Comparison of ENCODE assay signal across 19 mouse cellular contexts in the genomic region with DNA sequence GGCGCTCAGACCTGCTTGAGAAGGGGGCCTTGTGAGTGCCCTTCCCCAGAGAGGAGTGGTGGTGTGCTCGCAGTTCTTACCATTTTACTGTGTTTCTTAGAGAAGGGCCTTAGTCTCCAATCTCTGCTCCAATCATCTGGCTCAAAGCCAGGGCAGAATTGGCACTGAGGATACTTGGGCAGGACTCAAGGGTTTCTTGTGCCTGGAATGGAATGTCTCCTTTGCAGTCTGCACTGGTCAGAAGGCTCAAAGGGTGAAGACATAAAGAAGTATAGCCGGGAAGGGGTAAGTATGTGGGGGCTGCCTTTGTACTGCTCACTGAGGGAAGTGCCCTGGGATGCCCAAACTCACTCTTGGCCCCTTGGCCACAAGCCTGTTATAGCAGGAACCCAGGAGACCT. TPM values are rescaled to one million over a fixed set of nuclear protein-coding genes. Genes with fewer than 3 reads are reported as not detected.
DNase-seq lines count a peak whose midpoint lies in the region; ATAC-seq lines count a peak whose summit lies in the region.
"Had no signal": no experiment of that assay in that cellular context is flagged by ENCODE, and none has a peak within 500 bp of the region (broad histone marks: within the 10 kb centered on the region; RNA-seq: fewer than 3 reads in every experiment).

No protein-coding gene starts in this region.

- 53% methylated on average over 3 of the region's 3 CpGs for WGBS in lung, embryonic 15.5 days
- 87% methylated on average over 3 of the region's 3 CpGs for WGBS in forebrain, embryonic 10.5 days

- H3K9me3 ChIP-seq in lung, embryonic 15.5 days: no peaks in the 10 kb centered on the region
- H3K9me3 ChIP-seq in forebrain, embryonic 10.5 days: no peaks in the 10 kb centered on the region
- H3K9me3 ChIP-seq: neural tube, embryonic 15.5 days; stomach, embryonic 15.5 days had no signal

- H3K4me2 ChIP-seq in lung, embryonic 15.5 days: no peak overlapping the region
- H3K4me2 ChIP-seq: heart, embryonic 11.5 days; neural tube, embryonic 15.5 days; stomach, embryonic 15.5 days had no signal

- peak overlapping the region; percentile 89 for H3K27ac ChIP-seq in lung, embryonic 15.5 days
- H3K27ac ChIP-seq in forebrain, embryonic 10.5 days: no peak overlapping the region
- H3K27ac ChIP-seq: left cerebral cortex, adult 2 months; neural tube, embryonic 15.5 days; stomach, embryonic 15.5 days had no signal

- no peak overlapping the region for H3K4me3 ChIP-seq in lung, embryonic 15.5 days
- no peak overlapping the region for H3K4me3 ChIP-seq in forebrain, embryonic 10.5 days
- H3K4me3 ChIP-seq: erythroblast, embryonic 14.5 days; left cerebral cortex, adult 2 months; neural tube, embryonic 15.5 days; stomach, embryonic 15.5 days had no signal

- peak; percentile 50; the same call in 1 of the 2 replicates for ATAC-seq in lung, embryonic 15.5 days (ENCODE audit: borderline replicate concordance, extremely low read depth, low FRiP score, low TSS enrichment)
- ATAC-seq: inflammation-experienced regulatory T-cells, adult 6 months had no signal

- H3K9ac ChIP-seq in lung, embryonic 15.5 days: no peak overlapping the region
- H3K9ac ChIP-seq: neural tube, embryonic 15.5 days; stomach, embryonic 15.5 days had no signal

- no peaks in the 10 kb centered on the region for H3K36me3 ChIP-seq in lung, embryonic 15.5 days
- no peaks in the 10 kb centered on the region for H3K36me3 ChIP-seq in forebrain, embryonic 10.5 days (replicated peaks)
- H3K36me3 ChIP-seq: neural tube, embryonic 15.5 days; stomach, embryonic 15.5 days had no signal

- DNase-seq in gastrocnemius, adult 18-20 months (ENCODE audit: low spot score): peak; percentile 39
- no peak for DNase-seq in gastrocnemius, postnatal 25 days
- peak; percentile 25 for DNase-seq in 3T3-L1 (ENCODE audit: low read depth, low spot score)
- peak; percentile 62 to 78 for DNase-seq in kidney, adult 8-10 months
- DNase-seq in embryo, embryonic 9.5 days (ENCODE audit: extremely low spot score): no peak
- no peak for DNase-seq in frontal cortex, postnatal 36 days (ENCODE audit: low spot score in 2 of 2)
- no peak for DNase-seq in forebrain, embryonic 10.5 days (ENCODE audit: extremely low spot score, low spot score)
- DNase-seq: cerebellum, adult 11 months; heart, postnatal 4 days; liver; right cerebral cortex, postnatal 25 days had no signal

- no peaks in the 10 kb centered on the region for H3K27me3 ChIP-seq in lung, embryonic 15.5 days
- H3K27me3 ChIP-seq in forebrain, embryonic 10.5 days (ENCODE audit: poor library complexity, severe bottlenecking): no peaks in the 10 kb centered on the region
- H3K27me3 ChIP-seq: neural tube, embryonic 15.5 days; stomach, embryonic 15.5 days had no signal

- peaks cover 39% of the 10 kb centered on the region for H3K4me1 ChIP-seq in lung, embryonic 15.5 days
- 0 out of 2 replicates have a peak, but pooled peaks cover 4% of the 10 kb centered on the region for H3K4me1 ChIP-seq in forebrain, embryonic 10.5 days
- H3K4me1 ChIP-seq: neural tube, embryonic 15.5 days had no signal

RNA-seq across cellular contexts. Expression of a gene that starts 29.3 kb away (rescaled TPM):
- under 1 TPM in 1 of 2 experiments, not detected in 1; 0.07 TPM for total RNA-seq in gastrocnemius, adult 18-20 months (2021)
- under 1 TPM in 1 of 2 experiments, not detected in 1; 0.27 TPM for total RNA-seq in gastrocnemius, postnatal 25 days (2021)
- polyA plus RNA-seq in lung, embryonic 15.5 days (2015; fragmentation: Nextera tagmentation; extraction: Ambion mirVana): 5.4 and 6.2 TPM in 2 replicates
- 0.22 and 0.46 TPM in 2 replicates for polyA plus RNA-seq in forebrain, embryonic 10.5 days (2016; fragmentation: Nextera tagmentation; extraction: Ambion mirVana)
- total RNA-seq: megakaryocyte progenitor cell, adult 5-6 weeks had no signal
- polyA plus RNA-seq: erythroblast, embryonic 14.5 days; inflammation-experienced regulatory T-cells, adult 6 months had no signal

RNA-seq across cellular contexts. Expression of a gene that starts 41.3 kb away (rescaled TPM):
- 10 to 100 TPM; 10.3 to 11.8 TPM for total RNA-seq in gastrocnemius, adult 18-20 months (2021)
- total RNA-seq in gastrocnemius, postnatal 25 days (2021): 1 to 10 TPM; 8.9 to 9.2 TPM
- polyA plus RNA-seq in lung, embryonic 15.5 days (2015; fragmentation: Nextera tagmentation; extraction: Ambion mirVana): 10.0 and 10.1 TPM in 2 replicates
- polyA plus RNA-seq in forebrain, embryonic 10.5 days (2016; fragmentation: Nextera tagmentation; extraction: Ambion mirVana): 16.1 and 20.7 TPM in 2 replicates

RNA-seq across cellular contexts. Expression of a gene that starts 41.5 kb away (rescaled TPM):
- total RNA-seq in gastrocnemius, adult 18-20 months (2021): 1 to 10 TPM; 7.4 to 7.5 TPM
- 1 to 10 TPM; 7.8 to 9.6 TPM for total RNA-seq in gastrocnemius, postnatal 25 days (2021)
- polyA plus RNA-seq in lung, embryonic 15.5 days (2015; fragmentation: Nextera tagmentation; extraction: Ambion mirVana): 13.2 and 13.3 TPM in 2 replicates
- polyA plus RNA-seq in forebrain, embryonic 10.5 days (2016; fragmentation: Nextera tagmentation; extraction: Ambion mirVana): 9.7 and 11.4 TPM in 2 replicates

RNA-seq across cellular contexts. Expression of a gene that starts 53.1 kb away (rescaled TPM):
- total RNA-seq in gastrocnemius, adult 18-20 months (2021): 1,000 to 10,000 TPM; 2,790 to 2,981 TPM
- 1,000 to 10,000 TPM; 2,850 to 2,853 TPM for total RNA-seq in gastrocnemius, postnatal 25 days (2021)
- polyA plus RNA-seq in lung, embryonic 15.5 days (2015; fragmentation: Nextera tagmentation; extraction: Ambion mirVana): 1,403 and 1,442 TPM in 2 replicates
- 3,207 and 3,346 TPM in 2 replicates for polyA plus RNA-seq in forebrain, embryonic 10.5 days (2016; fragmentation: Nextera tagmentation; extraction: Ambion mirVana)

Comparison
In these comparisons a context has a peak if more than half of its experiments do, and no peak if none do; other contexts are left out.
1. DNase-seq: peak in gastrocnemius, adult 18-20 months (single experiment), 3T3-L1 (single experiment) and kidney, adult 8-10 months (2 of 2); none in gastrocnemius, postnatal 25 days (single experiment), embryo, embryonic 9.5 days (single experiment), frontal cortex, postnatal 36 days (0 of 2) and forebrain, embryonic 10.5 days (single experiment).